Mouse (Mus musculus) heart, embryonic 16.5 days (tissue): ENCODE data around the gene Myl6b. TPM values are rescaled to one million over a fixed set of nuclear protein-coding genes. Genes with fewer than 3 reads are reported as not detected.

Source experiments
- ATAC-seq: fragments of 200-750 bp; cut with Nextera tagmentation; replicated peaks from 2 replicates; pipeline ENCODE4 v1.8.0; 2017; ENCODE audit warnings: moderate number of reproducible peaks; ENCODE audit not compliant: insufficient read depth, low FRiP score; ENCODE audit errors: extremely low read depth
- H3K27ac ChIP-seq: fragments of 300-500 bp; sonication (generic); 2 replicates; pipeline ENCODE4 v1.5.1; 2014; ENCODE audit warnings: mild to moderate bottlenecking, low read length, control low read depth, moderate library complexity
- H3K27me3 ChIP-seq: fragments of 300-500 bp; sonication (generic); 2 replicates; pipeline ENCODE4 v1.6.1; 2014; ENCODE audit warnings: low read length, mixed read lengths; ENCODE audit not compliant: control insufficient read depth, insufficient read depth
- H3K36me3 ChIP-seq: fragments of 300-500 bp; sonication (generic); 2 replicates; pipeline ENCODE4 v1.6.1; 2014; ENCODE audit not compliant: control insufficient read depth, insufficient read depth
- H3K4me1 ChIP-seq: fragments of 300-500 bp; sonication (generic); 2 replicates; pipeline ENCODE4 v1.6.1; 2014; ENCODE audit warnings: low read length, mixed read lengths; ENCODE audit not compliant: control insufficient read depth, insufficient read depth
- H3K4me2 ChIP-seq: fragments of 300-500 bp; sonication (generic); 2 replicates; pipeline ENCODE4 v1.6.1; 2014; ENCODE audit warnings: low read depth, mild to moderate bottlenecking, control low read depth, low read length
- H3K4me3 ChIP-seq: fragments of 300-500 bp; sonication (generic); 2 replicates; pipeline ENCODE4 v1.5.1; 2014; ENCODE audit warnings: mild to moderate bottlenecking, control low read depth, low read length
- H3K9ac ChIP-seq: fragments of 300-500 bp; sonication (generic); 2 replicates; pipeline ENCODE4 v1.6.1; 2014; ENCODE audit warnings: low read length, control low read depth
- H3K9me3 ChIP-seq: fragments of 300-500 bp; sonication (generic); replicated peaks from 2 replicates; pipeline ENCODE4 v1.6.1; 2016; ENCODE audit warnings: low read length; ENCODE audit not compliant: control insufficient read depth
- WGBS: fragments of 180-500 bp; shearing (Covaris S2); extraction: QIAGEN DNeasy Blood & Tissue Kit; methylation state at CpG from one replicate; pipeline ENCODE4 v1.1.7; 2014; 5-methylcytosine and 5-hydroxymethylcytosine counted together
- polyA plus RNA-seq: library from polyadenylated mRNA; unstranded; fragments of >200 nt; fragmentation: Nextera tagmentation; extraction: Ambion mirVana; gene quantifications from 2 replicates; pipeline ENCODE4 v1.2.1, GENCODE M21; 2015

Gene Myl6b
- polyA plus RNA-seq, 1 experiment from 2014 or later: 4.4 TPM

GRCm38 (mm10) chr10:128487861-128488712 is 10.4 kb downstream of the Myl6b start:
- Histone ChIP-seq H3K9me3 (no peaks in the 10 kb centered on the region), H3K4me2 (no peak overlapping the region), H3K4me3 (no peak overlapping the region), H3K9ac (no peak overlapping the region), H3K36me3 (peaks cover 75% of the 10 kb centered on the region), H3K4me1 (peaks cover 26% of the 10 kb centered on the region), H3K27me3 (no peaks in the 10 kb centered on the region), H3K27ac (0 out of 2 replicates have a peak overlapping the region, but pooled peaks have one; percentile 6)
- no peak for ATAC-seq
- WGBS: 92% methylated on average over 22 of the region's 22 CpGs

DNA sequence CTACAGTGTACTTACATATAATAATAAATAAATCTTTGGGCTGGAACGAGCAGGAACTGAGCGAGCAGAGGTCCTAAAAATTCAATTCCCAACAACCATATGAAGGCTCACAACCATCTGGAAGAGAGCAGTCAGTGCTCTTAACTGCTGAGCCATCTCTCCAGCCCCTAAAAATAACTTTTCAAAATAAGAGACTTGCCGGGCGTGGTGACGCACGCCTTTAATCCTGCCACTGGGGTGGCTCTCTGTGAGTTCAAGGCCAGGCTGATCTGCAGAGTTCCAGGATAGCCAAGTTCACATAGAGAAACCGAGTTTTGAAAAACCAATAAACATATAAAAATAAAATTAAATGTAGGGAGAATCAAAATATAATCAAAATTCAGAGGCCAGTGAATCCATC is 12.1 kb downstream of the Myl6b start:
- H3K9me3 ChIP-seq: no peaks in the 10 kb centered on the region
- WGBS: 73% methylated on average over 7 of the region's 7 CpGs
- H3K4me2 ChIP-seq: no peak overlapping the region
- no peak overlapping the region for H3K9ac ChIP-seq
- no peaks in the 10 kb centered on the region for H3K27me3 ChIP-seq
- no peak overlapping the region for H3K4me3 ChIP-seq
- ATAC-seq: no peak
- peaks cover 20% of the 10 kb centered on the region for H3K4me1 ChIP-seq
- no peak overlapping the region for H3K27ac ChIP-seq
- peaks cover 84% of the 10 kb centered on the region for H3K36me3 ChIP-seq

- H3K9ac ChIP-seq: no peak overlapping the region
- WGBS: 90% methylated on average over 12 of the region's 12 CpGs
- H3K27ac ChIP-seq: no peak overlapping the region
- H3K4me1 ChIP-seq: no peaks in the 10 kb centered on the region
- H3K36me3 ChIP-seq: peaks cover 57% of the 10 kb centered on the region
- H3K4me2 ChIP-seq: no peak overlapping the region
- no peaks in the 10 kb centered on the region for H3K9me3 ChIP-seq
- no peaks in the 10 kb centered on the region for H3K27me3 ChIP-seq
- ATAC-seq: no peak
- H3K4me3 ChIP-seq: no peak overlapping the region
These were observed 24.1 kb downstream of the Myl6b start for GRCm38 (mm10) chr10:128474366-128474765.

GRCm38 (mm10) chr10:128460270-128460630 is 38.2 kb downstream of the Myl6b start:
- Histone ChIP-seq H3K9me3 (no peaks in the 10 kb centered on the region), H3K9ac (peak overlapping the region; percentile 91), H3K36me3 (peaks cover 26% of the 10 kb centered on the region), H3K4me3 (peak overlapping the region; percentile 73), H3K4me2 (peak overlapping the region; percentile 84), H3K4me1 (peaks cover 11% of the 10 kb centered on the region), H3K27me3 (no peaks in the 10 kb centered on the region), H3K27ac (peak overlapping the region; percentile 96)
- WGBS: 6% methylated on average over 5 of the region's 5 CpGs
- ATAC-seq: no peak

- H3K4me3 ChIP-seq: peak overlapping the region; percentile 73
- peak overlapping the region; percentile 91 for H3K9ac ChIP-seq
- ATAC-seq: peak; percentile 59
- peaks cover 11% of the 10 kb centered on the region for H3K4me1 ChIP-seq
- peak overlapping the region; percentile 96 for H3K27ac ChIP-seq
- no peaks in the 10 kb centered on the region for H3K27me3 ChIP-seq
- under 1% methylated on average over 39 of the region's 67 CpGs for WGBS
- peak overlapping the region; percentile 84 for H3K4me2 ChIP-seq
- H3K9me3 ChIP-seq: no peaks in the 10 kb centered on the region
- H3K36me3 ChIP-seq: peaks cover 22% of the 10 kb centered on the region
These were observed 38.8 kb downstream of the Myl6b start for GRCm38 (mm10) chr10:128459409-128460269.

DNA sequence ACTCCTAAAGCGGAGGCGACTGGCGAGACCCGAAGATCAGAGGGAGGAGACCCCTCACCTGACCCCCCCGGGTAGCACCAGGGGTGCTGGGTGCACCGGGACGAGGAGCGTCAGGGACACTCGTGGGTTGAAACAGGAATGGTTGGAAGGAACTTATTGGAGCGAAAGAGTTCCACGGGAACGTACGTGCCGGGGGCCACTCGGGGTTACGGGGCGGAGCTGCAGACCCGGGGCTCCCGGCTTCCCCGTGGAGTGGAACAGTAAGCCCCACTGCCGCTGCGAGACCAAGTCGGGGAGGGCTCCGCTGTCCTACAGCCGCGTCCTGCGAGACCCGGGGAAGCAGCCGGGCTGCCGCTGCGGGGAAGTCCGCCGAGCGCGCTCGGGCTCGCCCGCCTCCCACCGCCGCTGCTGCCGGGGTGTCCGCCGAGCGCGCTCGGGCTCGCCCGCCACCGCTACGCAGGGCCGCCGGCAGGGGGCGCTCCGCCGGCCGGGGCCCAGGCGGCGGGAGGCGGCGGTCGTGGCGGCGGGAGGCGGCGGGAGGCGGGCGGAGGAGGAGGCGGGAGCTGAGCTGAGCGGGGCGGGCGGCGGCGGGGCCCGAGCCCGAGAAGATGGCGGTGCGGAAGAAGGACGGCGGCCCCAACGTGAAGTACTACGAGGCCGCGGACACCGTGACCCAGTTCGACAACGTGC is 39.6 kb downstream of the Myl6b start, which contains the start of gene Smarcc2:
TSS of gene Smarcc2 (plus strand) at position 530 of the 690 bp plus-strand sequence.
- H3K9ac ChIP-seq: peak within 1 kb of the TSS; percentile 91
- no peaks in the 10 kb centered on the region for H3K27me3 ChIP-seq
- 0% methylated on average over 67 of the region's 86 CpGs for WGBS
- H3K27ac ChIP-seq: peak within 1 kb of the TSS; percentile 96
- peaks cover 11% of the 10 kb centered on the region for H3K4me1 ChIP-seq
- H3K4me3 ChIP-seq: peak within 1 kb of the TSS; percentile 73
- H3K9me3 ChIP-seq: no peaks in the 10 kb centered on the region
- peak within 1 kb of the TSS; percentile 84 for H3K4me2 ChIP-seq
- peaks cover 15% of the 10 kb centered on the region for H3K36me3 ChIP-seq
- peak; percentile 84 for ATAC-seq

DNA sequence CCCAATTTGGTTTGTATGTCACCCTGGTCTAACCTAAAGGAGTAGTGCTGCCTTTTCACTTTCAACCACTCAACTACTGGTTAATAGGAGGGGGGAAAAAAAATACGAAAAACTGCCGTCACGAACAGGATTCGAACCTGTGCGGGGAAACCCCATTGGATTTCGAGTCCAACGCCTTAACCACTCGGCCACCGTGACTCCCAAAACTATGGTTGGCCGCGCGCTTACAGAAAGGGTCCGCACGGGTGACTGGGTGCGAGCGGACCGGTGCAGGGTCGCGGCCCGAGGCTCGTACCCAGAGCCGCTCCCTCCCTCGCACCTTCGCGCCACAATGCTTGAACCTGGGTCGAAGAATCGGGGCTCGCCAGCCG is 40.2 kb downstream of the Myl6b start:
- Histone ChIP-seq H3K4me2 (peak overlapping the region; percentile 73), H3K27me3 (no peaks in the 10 kb centered on the region), H3K9me3 (no peaks in the 10 kb centered on the region), H3K4me3 (peak overlapping the region; percentile 73), H3K4me1 (peaks cover 11% of the 10 kb centered on the region), H3K27ac (peak overlapping the region; percentile 96), H3K36me3 (peaks cover 10% of the 10 kb centered on the region), H3K9ac (peak overlapping the region; percentile 91)
- under 1% methylated on average over 29 of the region's 29 CpGs for WGBS
- ATAC-seq: peak; percentile 58

DNA sequence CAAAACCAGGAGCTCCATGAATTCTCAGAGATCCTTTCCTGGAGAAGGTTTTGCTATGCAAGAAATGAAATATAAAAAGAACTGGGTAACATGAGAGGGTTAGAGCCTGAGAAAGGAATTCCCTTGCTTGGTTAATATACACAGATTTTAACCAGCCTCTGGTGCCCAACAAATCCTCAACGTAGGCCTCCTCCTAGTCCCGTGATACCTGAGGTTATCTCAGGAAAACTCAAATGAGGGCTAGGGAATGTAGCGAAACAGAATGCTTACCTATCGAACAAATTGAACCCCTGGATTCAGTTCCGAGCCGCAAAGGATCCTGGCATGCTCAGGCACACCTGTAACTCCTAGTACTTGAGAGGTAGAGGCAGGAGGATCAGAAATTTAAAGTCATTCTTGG is 40.8 kb downstream of the Myl6b start:
- H3K36me3 ChIP-seq: peaks cover 7% of the 10 kb centered on the region
- peaks cover 11% of the 10 kb centered on the region for H3K4me1 ChIP-seq
- H3K27me3 ChIP-seq: no peaks in the 10 kb centered on the region
- ATAC-seq: no peak
- WGBS: 92% methylated on average over 6 of the region's 6 CpGs
- H3K4me2 ChIP-seq: no peak overlapping the region
- no peak overlapping the region for H3K9ac ChIP-seq
- H3K9me3 ChIP-seq: no peaks in the 10 kb centered on the region
- H3K27ac ChIP-seq: no peak overlapping the region
- H3K4me3 ChIP-seq: peak overlapping the region; percentile 73; the same call in 1 of the 2 replicates
